Mouse (Mus musculus) cerebellum, postnatal 10 days (tissue): Measurements from ENCODE around the gene Acadm.

Source experiments
- DNase-seq, 2 experiments: peaks; one replicate each; pipeline ENCODE4 v3.0.0; 2021; ENCODE audit warnings: mixed read lengths in 2 of 2

Gene Acadm

DNA sequence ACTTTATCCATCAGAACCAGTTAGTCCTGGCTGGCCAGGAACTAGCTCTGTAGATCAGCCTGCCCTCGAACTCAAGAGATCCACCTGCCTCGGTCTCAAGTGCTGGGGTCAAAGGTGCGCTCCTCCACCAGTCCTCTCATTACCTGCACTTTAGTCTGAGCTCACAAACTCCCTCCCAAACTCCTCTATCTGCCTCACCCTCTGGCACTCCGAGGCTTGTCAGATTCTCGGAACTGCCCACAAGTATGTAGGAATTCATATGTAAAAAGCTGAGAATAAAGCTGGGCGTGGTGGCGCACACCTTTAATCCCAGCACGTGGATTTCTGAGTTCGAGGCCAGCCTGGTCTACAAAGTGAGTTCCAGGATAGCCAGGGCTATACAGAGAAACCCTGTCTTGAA, 3.9 kb downstream of the Acadm start:
- DNase-seq, result no peak

DNA sequence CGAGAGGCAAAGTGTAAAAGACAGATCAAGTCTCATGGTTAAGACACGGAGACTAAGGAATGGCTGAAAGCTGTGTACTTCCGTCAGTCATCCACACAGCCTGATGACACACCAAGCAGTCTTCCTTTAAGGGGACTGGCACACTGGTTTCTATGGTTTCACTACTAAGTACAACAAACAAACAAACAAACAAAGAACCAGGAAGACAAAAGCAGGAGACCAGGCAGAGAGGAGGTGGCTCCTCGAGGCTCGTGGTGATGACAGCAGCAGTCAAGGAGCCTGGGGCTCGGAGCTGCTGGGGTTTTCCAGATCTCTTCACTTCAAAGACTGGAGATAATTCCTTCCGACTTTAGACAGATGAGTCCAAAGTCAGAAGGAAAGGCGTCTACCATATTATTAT, 4.4 kb downstream of the Acadm start:
- no peak for DNase-seq

DNA sequence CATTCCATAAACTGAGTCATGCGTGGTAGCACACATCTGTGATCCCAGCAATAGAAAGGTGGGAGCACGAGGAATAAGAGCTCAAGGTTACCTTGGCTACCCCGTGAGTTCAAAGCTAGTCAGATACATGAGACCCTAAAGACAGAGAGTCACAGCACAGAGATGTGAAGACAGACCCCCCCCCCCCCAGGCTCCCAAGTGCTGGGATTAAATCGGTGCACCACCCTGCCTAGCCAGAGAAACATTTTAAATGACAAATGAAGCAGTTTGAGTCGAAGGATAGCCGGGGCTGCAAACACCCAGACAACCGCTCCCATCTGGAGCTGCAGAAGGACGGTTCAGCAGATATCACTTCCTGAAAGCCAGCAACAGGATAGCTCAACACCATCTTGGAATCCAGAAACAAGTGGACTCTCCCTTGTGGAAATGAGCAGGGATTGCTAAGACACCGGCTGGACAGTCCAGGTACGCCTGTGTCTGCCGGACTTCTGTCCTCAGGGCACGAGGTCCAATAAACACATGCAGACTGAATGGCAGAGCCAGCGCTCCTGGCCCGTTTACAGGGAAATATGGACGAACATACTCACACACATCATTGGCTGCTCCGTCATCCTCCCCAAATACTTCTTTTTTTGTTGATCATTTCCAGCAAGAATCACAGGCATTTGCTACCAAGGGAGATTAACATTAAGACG, 7.2 kb downstream of the Acadm start:
- DNase-seq, result no peak

DNA sequence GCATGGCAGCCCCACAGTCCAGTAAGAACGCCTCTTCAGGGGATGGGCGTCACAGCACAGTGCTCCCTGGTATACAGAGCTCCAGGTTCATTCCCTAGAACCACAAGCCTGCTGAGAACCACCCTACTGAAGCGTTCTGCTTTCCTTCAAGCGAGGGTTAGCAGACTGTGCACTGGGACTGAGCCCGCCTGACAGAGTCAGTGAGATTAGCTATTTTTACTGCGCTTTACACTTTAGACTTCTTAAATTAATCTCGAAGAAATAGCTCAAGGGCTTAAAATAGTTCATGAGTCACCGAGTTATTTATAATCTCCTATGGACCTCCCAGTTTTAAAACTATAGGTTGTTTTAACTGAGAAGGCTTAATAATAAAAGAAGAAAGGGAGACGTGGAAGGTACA, 8.6 kb downstream of the Acadm start:
- DNase-seq, result no peak

- no peak for DNase-seq
Observed at GRCm38 (mm10) chr3:153932461-153932860, 12.0 kb downstream of the Acadm start.

- no peak for DNase-seq
Observed at GRCm38 (mm10) chr3:153929526-153929925, 14.9 kb downstream of the Acadm start.

DNA sequence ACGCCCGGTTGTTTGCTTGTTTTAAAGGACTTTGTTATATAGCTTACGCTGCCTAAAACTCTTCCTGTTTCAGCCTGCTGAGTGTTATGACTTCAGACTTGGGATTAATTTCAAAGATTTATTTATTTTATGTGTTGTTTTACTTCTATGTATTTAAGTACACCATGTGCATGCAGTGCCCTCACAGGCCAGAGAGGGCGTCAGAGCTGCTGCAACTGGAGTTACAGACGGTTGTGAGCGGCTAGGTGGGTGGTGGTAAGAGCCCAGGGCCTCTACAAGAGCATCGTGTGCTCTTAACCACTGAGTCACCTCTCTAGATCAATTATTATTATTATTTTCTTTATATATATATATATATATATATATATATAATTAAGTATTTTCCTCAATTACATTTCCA, 18.1 kb downstream of the Acadm start:
- DNase-seq, result no peak

- no peak for DNase-seq
Observed at GRCm38 (mm10) chr3:153921147-153921910, 23.1 kb downstream of the Acadm start.

GRCm38 (mm10) chr3:153917200-153917599, 27.2 kb downstream of the Acadm start:
- DNase-seq, result no peak

DNA sequence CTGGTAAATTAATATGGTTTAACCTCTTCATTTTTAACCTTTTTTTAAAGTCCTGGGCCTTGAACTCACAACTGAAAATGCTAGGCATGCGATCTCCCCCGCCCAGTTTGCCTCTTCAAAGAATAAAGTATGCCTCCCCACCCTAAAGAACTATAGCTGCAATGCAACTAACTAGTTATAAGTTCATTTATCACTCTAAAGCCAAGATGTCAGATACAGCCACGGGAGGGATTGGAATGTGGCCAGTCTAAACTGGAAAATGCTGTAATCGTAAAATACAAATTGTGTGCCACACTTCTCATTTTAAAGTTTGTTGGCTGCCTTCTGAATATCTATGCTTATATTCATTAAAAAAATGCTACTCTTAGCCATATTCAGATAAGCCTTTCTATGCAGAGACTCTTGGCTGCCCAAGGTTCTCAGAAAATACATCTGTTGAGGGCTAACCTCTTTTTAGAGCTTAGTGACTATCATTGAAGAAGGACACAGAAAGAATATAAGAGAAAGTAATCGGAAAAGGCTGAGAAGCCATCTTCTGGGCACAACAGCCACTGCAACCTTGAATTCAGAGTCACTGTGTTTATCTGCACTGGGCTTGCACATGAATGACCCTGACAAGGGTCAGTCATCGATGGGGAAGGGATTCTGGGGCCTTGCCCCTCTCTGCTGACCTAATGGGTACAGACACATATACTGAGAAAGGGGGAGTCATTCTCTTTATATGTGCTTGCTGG, 30.8 kb downstream of the Acadm start:
- DNase-seq, result peak; percentile 19 to 40

GRCm38 (mm10) chr3:153912546-153913509, 31.6 kb downstream of the Acadm start, which contains the start of gene Rabggtb:
Gene Rabggtb (minus strand): TSS chr3:153913009.
- peak; percentile 95 to 97 for DNase-seq

- DNase-seq, result no peak
Observed at GRCm38 (mm10) chr3:153911882-153912440, 32.5 kb downstream of the Acadm start.

- peak; percentile 46 to 49 for DNase-seq
Observed at GRCm38 (mm10) chr3:153911197-153911881, 33.1 kb downstream of the Acadm start.

DNA sequence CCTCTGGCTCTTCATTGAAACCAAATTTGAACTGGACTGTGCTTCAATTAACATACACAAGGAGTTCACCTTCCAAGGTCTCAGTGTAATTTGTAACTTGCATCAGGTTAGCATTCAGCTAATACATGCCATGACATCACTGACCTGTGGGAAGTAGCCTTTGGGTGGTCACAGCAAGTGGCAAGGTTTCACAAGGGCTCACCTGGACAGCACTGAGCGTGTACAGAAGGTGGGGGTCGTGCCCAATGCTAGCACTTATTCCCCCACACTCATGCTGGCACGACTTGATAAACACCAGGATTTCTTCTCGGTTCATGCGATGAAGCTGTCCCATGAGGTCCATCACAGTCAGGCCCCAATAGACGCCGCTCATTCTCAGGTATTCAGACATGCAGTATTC, 33.9 kb downstream of the Acadm start:
- peak in 1 of 2 experiments; percentile 12 for DNase-seq

GRCm38 (mm10) chr3:153908919-153909318, 35.5 kb downstream of the Acadm start:
- no peak for DNase-seq

DNA sequence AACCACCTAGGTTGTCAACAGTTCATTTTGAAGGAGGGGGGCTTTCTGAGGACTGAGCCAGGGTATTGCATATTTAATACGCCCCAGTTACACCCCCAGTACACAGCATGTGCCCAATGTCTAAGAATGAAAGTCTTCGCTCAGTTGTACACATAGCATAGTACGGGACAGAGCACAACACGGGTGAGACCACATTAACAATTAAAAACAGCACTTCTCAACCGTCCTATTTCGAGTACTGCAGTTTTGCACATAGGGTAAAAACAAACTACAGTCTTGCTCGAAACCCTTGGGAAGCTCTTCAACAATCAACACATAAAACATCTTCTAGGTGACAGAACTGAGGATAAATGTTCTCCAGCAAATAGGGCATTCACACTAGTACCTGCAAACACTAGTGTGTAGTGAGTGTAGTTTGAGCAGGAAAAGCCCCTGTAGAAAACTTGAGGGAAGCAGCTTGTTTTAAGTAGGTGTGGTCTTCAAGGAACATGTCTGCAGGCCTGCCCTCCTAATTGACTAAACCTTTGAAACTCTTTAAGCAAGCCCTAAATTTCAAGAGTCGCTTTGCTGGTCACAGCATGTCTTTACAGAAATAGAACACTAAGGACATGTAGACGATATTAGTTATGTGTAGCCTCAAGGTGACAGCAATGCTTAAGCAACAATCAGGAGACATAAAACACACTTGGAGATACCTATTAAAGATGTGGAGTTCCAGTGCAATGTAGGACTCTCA, 38.1 kb downstream of the Acadm start, which contains the start of gene Msh4:
TSS of gene Msh4 (minus strand) at position 3 of the 736 bp plus-strand sequence.
- DNase-seq, result no peak

DNA sequence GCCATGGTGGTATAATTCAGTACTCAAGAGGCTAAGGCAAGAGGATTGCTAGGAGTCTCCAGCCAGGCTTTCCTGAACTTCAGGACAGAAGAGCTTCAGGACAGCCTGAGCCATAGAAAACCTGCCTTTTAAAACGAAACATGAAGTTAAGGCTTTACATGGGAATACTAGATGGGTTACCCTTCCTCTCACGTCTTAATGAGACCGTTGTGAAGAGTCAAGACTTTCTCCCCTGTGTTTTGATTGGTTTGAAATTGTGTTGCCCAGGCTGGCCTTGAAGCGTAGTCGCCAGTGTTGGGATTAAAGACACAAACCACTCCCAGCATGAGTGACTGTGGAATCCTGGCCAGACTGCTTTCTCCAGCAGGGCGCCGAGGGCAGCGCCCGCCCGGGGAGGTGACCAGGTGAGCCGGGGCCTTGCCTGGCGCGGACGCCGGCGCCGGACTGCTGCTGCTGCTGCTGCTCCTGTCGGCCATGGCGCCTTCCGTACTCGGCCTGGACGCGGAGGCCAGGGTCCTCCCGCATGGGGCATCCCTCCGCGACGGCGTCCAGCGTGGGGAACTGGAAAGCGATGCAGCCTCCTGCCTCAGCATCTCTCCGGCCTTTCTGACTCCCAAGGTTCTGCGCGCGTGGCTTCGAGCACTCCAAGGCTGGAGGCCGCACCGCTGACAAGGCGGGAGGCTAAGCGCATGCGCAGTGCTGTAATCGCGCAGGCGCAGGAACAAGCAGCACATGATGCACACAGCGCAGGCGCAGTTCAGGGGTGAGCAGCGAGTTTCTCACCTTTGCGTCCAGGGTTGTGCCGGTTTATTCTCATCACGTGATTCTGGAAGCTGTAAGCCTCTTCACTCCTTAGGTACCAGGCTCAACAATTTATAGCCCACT, 38.9 kb downstream of the Acadm start:
- DNase-seq, result peak; percentile 12 to 15

GRCm38 (mm10) chr3:153904586-153904985, 39.8 kb downstream of the Acadm start:
- peak; percentile 80 to 81 for DNase-seq

DNA sequence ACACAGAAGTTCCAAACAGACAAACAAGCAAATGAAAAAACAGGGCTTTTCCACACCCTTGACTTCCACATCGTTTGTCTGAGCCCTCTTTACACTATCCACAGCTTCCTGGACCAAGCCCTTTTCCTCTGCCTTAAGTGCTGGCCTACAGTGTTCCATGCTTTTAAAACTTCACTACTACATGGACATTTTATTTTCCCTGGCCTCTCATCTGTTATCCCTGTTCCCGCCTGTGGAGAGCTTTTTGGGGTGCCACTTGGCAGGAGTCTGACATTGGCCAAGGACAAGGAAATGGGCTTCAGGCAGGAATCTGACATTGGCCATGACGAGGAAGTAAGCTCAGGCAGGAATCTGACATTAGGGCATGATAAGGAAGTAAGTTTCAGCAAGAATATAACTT, 41.8 kb downstream of the Acadm start:
- DNase-seq, result no peak
